Mouse (Mus musculus) bone marrow macrophage, adult 2 months (primary cell): Measurements from ENCODE around the gene Tesk2. TPM values are rescaled to one million over a fixed set of nuclear protein-coding genes. Genes with fewer than 3 reads are reported as not detected.

Experiments
- H3K27ac ChIP-seq: 2 replicates; pipeline ENCODE4 v1.5.1; 2012; ENCODE audit warnings: low read depth, low read length; ENCODE audit not compliant: insufficient read depth
- H3K4me1 ChIP-seq: 2 replicates; pipeline ENCODE4 v1.6.1; 2012; ENCODE audit warnings: low read length; ENCODE audit not compliant: control insufficient read depth, insufficient read depth
- H3K4me3 ChIP-seq: 2 replicates; pipeline ENCODE4 v1.5.1; 2012; ENCODE audit warnings: mild to moderate bottlenecking, low read length, moderate library complexity; ENCODE audit not compliant: insufficient read depth
- CTCF ChIP-seq: IDR thresholded peaks from 2 replicates; pipeline ENCODE4 v1.5.1; 2012; ENCODE audit warnings: low read depth, mild to moderate bottlenecking, low read length, moderate library complexity
- POLR2A ChIP-seq: IDR thresholded peaks from 2 replicates; pipeline ENCODE4 v1.6.1; 2012; ENCODE audit warnings: mild to moderate bottlenecking, low read depth, low read length, borderline replicate concordance
- polyA plus RNA-seq: library from polyadenylated mRNA; stranded (reverse); fragments of >200 nt; gene quantifications from 2 replicates; pipeline ENCODE4 v1.2.4, GENCODE M21; 2012; ENCODE audit not compliant: missing spikeins, insufficient read depth, insufficient read length

Tesk2 gene
- polyA plus RNA-seq, 1 experiment: 13.2 TPM

DNA sequence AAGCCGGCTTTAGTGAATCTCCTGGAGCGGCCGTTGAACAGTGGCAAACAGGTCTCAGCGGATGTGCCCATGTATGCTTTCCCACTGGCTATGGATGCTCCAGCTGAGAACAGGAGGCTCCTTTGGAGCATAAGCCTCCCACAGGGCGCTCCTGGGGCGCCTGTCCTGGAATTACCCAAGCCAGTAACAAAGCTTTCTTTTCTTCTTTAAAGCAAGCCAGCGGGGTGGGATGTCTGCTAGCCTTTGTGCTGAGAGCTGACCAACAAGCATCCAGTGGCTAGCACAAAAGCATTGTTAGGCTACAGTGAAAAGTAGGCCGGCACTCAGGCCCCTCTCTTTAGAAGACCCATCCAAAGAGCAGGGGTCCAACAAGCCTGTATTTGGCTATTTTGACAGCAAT is 61.4 kb downstream of the Tesk2 start:
- TF ChIP-seq POLR2A (no peak), CTCF (no peak)
- H3K4me1 ChIP-seq: peaks cover 10% of the 10 kb centered on the region
- no peak overlapping the region for H3K27ac ChIP-seq
- H3K4me3 ChIP-seq: no peak overlapping the region

DNA sequence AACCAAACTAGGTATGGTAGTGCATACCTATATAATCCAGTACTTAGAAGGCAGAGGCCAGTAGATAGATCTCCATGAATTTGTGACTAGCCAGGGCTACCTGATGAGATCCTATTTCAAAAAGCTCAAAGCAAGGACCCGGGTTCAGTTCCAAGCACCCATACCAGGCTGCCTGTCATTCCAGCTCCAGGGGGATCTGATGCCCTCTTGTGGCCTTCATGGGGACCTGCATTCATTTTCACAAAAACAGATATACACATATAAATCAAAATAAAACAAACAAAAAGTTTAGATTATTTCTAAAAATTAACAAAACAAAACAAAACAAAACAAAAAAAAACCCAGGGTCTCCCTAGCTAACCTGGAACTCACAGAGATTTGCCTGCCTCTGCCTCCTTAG is 65.8 kb downstream of the Tesk2 start:
- Histone ChIP-seq H3K4me3 (no peak overlapping the region), H3K4me1 (peaks cover 10% of the 10 kb centered on the region), H3K27ac (no peak overlapping the region)
- TF ChIP-seq POLR2A (no peak), CTCF (0 out of 2 replicates have a peak, but pooled peaks have one; percentile 13)

DNA sequence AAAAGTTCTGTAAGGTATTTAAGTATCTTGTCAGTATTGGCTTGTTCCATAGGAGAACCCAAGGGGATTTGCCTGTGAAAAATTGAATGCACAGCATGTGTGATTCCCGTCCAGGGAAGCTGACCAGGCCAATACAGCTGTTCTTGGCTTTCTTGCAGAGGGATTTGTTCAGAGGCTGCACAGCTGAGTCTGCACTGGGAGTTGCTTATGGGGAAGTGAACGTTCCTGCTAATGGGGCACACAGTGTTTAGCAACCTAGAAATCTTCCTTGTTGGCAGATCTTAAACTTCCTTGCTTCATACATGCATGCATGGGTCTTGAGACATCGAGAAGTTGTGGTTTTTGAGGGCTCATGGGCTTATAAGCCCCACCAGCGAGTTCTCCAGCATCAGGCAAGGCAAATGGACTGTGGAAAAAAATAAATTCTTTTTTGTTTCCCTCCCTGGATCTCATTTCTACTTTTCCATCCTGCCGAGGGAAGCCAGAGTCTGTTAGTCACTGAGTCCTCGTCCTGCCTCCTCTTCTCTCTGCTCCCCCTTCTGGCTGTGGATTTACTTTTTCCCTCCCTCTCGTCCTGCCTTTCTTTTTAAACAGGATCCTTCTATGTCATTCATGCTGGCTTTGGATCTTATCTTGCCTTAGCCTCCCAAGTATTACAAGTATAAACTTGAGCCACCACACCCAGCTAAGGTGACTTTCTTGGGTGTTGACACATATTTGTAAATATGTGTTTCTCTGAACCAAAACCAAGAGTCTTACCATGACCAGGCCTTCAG is 67.4 kb downstream of the Tesk2 start:
- peak overlapping the region; percentile 88 for H3K27ac ChIP-seq
- peaks cover 9% of the 10 kb centered on the region for H3K4me1 ChIP-seq
- peak overlapping the region; percentile 21; the same call in 1 of the 2 replicates for H3K4me3 ChIP-seq
- TF ChIP-seq CTCF (no peak), POLR2A (no peak)

GRCm38 (mm10) chr4:116788956-116789355 is 68.2 kb downstream of the Tesk2 start:
- Histone ChIP-seq H3K4me1 (peaks cover 9% of the 10 kb centered on the region), H3K4me3 (peak overlapping the region; percentile 15; the same call in 1 of the 2 replicates), H3K27ac (peak overlapping the region; percentile 88)
- TF ChIP-seq CTCF: no peak
- TF ChIP-seq POLR2A: no peak

- peaks cover 4% of the 10 kb centered on the region for H3K4me1 ChIP-seq
- no peak overlapping the region for H3K27ac ChIP-seq
- no peak for TF ChIP-seq CTCF
- TF ChIP-seq POLR2A: no peak
- H3K4me3 ChIP-seq: no peak overlapping the region
These were observed 71.7 kb downstream of the Tesk2 start for GRCm38 (mm10) chr4:116792453-116792852.

GRCm38 (mm10) chr4:116794273-116794672 is 73.5 kb downstream of the Tesk2 start:
- Histone ChIP-seq H3K4me3 (no peak overlapping the region), H3K27ac (no peak overlapping the region), H3K4me1 (no peaks in the 10 kb centered on the region)
- TF ChIP-seq CTCF: no peak
- no peak for TF ChIP-seq POLR2A

DNA sequence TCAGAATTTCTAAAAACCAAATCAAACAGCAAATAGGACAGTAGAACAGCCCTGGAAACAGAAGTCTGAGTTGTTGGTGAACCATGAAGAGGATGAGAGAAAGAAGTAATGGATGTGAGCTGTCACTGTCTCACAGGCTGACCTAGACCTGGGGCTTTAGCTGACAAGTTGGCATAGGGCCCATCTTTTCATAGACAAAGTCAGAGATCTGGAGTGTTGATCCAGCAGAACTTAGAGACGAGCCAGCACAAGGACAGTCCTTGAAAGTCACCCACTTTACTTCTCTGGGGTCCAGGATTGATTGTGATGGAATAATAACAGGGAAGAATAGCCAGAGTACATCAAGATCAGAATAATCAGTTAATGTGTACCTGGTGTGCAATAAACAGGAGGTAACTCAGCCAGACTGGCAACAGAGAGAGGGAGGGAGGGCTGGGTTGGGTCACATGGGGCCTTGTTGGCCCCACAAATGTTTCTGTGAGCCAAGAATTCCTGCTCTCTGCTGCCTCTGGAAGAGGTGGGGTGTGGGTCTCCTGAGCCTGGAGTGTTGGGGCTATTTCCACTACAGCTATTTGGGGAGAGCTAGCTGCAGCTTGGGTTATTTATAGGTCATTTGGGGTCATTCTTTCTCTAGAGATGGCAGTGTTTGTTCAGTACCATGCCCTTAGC is 75.8 kb downstream of the Tesk2 start:
- TF ChIP-seq CTCF (no peak), POLR2A (no peak)
- Histone ChIP-seq H3K27ac (no peak overlapping the region), H3K4me3 (no peak overlapping the region), H3K4me1 (no peaks in the 10 kb centered on the region)

DNA sequence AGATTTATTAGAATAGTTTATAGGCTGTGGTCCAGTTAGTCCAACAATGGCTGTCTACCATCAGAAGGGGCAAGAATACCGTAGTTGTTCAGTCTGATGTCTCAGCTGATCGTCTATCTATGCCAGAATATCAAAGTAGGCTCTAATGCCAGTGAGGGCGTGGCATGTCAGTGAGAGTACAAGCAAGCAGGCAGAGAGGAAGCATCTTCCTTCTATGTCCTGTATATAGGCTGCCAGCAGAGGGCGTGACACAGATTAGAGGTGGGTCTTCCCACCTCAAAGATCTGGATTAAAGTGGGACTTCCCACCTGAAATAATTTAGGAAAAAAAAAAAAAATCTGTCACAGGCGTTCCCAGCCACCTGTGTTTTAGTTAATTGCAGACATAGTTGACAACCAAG is 79.2 kb downstream of the Tesk2 start:
- no peak for TF ChIP-seq POLR2A
- Histone ChIP-seq H3K4me3 (no peak overlapping the region), H3K4me1 (no peaks in the 10 kb centered on the region), H3K27ac (no peak overlapping the region)

- H3K27ac ChIP-seq: peak within 1 kb of the TSS; percentile 77
- H3K4me1 ChIP-seq: peaks cover 6% of the 10 kb centered on the region
- TF ChIP-seq POLR2A (0 out of 2 replicates have a peak, but pooled peaks have one; percentile 12), CTCF (no peak)
- peak within 1 kb of the TSS; percentile 98 for H3K4me3 ChIP-seq
These were observed 86.7 kb downstream of the Tesk2 start, which contains the start of the genes Toe1 and Mutyh for GRCm38 (mm10) chr4:116807197-116808129. Gene Toe1 (minus strand): TSS chr4:116807640. Gene Mutyh (plus strand): TSS chr4:116807723.

DNA sequence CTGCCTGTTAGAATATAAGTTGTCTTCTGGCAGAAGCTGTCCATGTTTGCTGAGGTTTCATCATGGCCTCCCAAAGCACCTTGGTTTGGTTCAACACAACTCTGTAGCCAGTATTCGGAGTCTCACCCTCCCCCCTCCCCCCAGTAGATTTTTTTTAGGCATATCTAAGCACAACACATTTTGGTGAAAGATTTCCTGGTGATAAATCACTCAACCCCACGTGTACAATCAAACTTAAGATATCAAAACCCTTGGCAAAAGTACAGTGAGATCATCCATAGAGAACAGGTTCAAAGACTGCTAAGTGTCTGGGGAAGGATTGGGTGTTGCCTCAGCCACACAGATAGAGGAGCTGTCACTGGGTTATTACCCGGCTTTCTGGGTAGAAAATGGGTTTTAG is 90.3 kb downstream of the Tesk2 start:
- Histone ChIP-seq H3K27ac (no peak overlapping the region), H3K4me3 (no peak overlapping the region), H3K4me1 (peaks cover 6% of the 10 kb centered on the region)
- TF ChIP-seq POLR2A (no peak), CTCF (no peak)
